Mouse (Mus musculus) neutrophil, adult 5-6 weeks (primary cell): ENCODE data around the gene Brd3os. TPM values are rescaled to one million over a fixed set of nuclear protein-coding genes. Genes with fewer than 3 reads are reported as not detected.

Experiments used
- ATAC-seq: fragments of 151-379, 151-347 bp; 2 replicates; pipeline ENCODE4 v1.8.0; 2017; ENCODE audit warnings: mild to moderate bottlenecking, moderate TSS enrichment; ENCODE audit not compliant: insufficient number of reproducible peaks, poor library complexity, low FRiP score, severe bottlenecking; ENCODE audit errors: extremely low read depth
- total RNA-seq: library from RNA; stranded (forward); fragments of 200-1000 nt; gene quantifications from 2 replicates; pipeline ENCODE4 v1.2.3, GENCODE M21; 2017

Brd3os gene
- 0.25 and 0.47 TPM in 2 replicates for total RNA-seq

DNA sequence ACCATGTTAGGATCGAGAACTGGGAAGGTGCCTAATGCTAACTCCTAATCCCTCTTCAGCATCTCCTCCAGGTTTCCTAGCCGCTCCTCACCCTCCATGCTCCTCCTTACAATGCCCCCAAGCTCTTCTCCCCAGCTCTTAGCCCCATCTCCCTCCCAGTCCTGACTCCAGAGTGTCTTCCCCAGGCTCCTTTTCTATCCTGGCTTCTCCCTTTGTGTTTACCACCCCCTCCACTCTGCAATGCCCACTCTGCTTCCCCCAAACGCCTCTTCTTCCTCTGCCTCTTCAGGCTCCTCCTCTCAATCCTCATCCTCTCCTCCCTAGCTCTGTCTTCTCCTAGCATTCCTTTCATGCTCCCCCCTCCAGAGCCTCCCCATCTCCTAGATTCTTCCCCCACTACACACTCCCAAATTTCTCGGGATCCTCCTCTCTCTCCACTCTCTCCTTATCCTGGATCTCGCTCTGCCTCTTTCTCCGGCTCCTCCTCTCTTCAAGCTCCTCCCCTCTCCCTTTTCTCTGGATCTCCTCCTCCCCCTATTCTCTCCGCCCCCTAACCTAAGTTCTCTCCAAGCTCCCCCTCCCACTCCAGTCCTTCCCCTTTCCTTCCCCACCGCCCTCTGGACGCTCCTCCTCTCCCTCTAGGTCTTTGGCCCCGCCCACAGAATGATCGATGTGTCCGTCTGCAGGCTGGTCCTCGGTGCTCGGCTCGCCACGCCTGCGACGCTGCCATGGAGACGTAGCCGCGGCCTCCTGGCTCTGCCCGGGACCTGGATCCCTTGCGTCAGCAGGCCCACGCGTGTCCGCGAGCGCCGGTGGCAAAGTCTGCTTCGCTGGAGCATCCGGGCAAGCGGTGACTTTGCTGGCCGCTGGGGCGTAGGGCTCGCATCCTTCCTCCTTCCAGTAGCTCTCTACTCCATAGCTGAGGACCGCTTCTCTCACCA lies at the start of gene Brd3os:
Gene Brd3os (plus strand): TSS at position 558 of the 941 bp plus-strand sequence.
- peak; percentile 88 for ATAC-seq

DNA sequence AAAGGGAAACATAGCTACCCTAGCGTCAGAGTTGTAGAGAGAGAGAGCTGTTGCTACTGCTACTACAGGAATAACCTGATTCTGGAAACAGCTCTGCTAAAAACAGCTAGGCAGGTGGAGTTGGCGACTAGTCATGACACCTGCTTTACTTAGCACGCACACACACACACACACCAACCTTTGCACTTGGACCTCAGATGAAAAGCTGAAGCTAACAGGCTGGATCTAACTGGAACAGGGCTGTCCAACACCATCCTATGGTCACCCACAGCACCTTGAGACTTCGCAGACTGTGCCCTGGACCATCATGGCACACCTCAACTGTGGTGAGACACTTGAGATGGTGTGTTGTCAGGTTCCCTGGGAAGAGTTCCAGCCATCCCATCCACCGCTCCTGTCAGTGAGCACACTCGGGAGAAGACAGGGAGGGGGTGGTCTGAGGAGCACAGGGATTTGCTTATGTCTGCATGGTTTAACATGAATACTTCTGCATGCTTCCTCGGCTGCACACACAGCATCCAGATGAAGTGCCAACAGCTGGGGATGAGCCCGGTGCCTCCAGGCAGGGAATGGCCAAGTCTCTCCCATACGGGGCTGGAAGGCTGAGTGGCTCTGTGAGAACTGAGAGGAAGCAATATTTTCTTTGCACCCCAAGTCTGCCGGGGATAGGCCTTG lies 47.8 kb upstream of the Brd3os start:
- no peak for ATAC-seq

DNA sequence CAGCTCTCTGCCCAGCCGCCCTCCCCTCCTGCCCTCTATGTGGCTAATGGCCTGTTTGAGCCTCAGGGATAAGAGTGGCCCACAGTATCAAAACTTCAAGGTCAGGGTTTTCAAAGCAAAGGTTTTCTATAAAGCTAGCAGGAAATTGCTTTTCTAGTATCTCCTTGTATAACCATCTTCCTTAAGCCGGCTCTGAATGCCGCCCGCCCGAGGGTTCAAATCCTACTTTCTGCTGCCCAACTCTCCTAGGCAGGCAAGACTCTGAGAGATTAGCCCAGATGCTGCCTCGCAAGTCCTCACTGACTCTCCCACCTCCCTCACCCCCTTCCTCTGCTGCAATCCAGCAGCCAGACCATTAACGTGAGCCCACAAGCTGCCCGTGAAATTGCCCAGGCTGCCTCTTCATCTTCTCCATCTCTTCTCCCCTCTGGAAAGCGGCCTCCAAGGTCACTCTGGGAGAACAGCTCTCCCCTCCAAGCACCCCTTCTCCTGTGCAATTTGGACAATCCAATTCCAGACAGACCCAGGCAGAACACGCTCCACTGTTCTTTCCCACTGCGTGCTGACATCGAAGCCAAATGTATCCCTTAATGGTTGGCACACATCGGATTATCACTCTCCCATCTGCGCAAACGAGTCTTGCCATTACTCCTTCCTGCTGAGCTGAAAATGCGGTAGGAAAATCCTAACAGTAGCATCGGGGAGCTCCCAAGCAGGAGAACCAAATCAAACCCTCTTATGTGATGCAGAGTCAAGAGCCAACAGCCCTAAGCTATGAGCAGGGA lies 45.3 kb upstream of the Brd3os start:
- ATAC-seq: no peak

DNA sequence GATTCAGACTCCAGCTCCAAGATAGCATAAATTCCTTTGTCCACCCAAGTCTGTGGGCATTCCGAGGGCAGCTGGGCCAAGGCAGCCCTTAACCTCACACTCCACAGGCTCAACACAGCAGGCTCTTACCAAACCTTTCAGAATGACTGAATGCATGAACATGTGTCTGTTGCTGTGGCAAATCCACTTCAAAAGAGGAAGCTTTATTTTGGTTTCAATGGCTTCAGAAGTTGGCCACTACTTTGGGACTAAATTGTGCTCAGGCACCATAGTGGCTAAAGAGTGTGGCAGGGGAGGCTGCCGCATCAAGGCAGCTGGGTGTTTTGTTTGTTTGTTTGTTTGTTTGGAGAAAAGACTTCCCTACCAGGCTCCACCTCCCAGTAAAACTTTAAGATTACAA lies 42.0 kb upstream of the Brd3os start:
- no peak for ATAC-seq

DNA sequence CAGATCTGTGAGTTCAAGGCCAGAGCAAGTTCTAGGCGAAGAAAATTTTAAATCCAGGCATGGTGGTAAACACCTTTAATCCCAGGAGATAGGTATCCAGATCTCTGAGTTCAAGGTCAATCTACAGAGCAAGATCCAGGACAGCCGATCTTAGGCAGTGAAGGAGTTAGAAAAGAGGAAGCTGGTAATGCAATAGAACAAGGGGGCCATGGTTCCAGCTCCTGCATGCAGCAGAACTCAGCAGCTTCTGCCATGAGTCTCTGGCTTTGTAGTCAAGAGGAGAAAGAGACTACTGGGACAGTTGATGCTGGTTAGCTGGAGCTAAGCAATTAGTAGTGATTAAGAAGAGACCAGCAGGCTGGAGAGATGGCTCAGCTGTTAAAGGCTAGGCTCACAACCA lies 40.6 kb upstream of the Brd3os start:
- no peak for ATAC-seq

DNA sequence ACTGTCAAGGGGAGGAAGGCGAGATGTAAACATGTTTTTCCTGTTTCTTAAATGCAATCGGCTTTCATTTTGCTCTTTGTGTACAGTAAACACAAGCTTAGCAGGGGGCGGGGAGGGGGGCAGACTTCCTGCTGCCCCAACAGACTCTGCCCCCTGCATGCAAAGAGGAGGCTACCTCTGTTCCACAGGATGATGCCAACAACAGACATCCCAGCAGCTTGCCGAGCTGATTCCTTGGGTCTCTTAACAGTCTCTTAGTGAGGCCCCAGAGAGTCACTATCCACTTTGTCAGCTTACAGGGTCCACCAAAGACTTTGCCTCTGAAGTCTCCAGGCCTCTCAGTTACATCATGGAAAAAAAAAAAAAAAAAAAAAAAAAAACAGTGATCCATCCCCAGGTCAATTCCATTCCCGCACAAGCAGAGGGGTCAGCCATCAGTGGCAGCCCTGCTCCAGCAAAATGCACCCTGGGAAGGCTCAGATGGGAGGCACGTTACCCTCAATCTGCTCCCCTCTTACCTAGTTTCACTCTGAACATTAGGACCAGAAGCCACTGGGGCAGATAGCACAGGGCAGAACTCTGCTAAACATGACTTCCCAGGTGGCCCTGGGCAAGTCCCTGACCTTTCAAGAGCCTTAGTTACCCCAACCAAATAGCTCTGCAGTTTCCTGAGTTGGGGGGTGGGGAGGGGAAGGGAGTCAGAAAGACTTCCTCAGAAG lies 37.6 kb upstream of the Brd3os start:
- ATAC-seq: no peak

DNA sequence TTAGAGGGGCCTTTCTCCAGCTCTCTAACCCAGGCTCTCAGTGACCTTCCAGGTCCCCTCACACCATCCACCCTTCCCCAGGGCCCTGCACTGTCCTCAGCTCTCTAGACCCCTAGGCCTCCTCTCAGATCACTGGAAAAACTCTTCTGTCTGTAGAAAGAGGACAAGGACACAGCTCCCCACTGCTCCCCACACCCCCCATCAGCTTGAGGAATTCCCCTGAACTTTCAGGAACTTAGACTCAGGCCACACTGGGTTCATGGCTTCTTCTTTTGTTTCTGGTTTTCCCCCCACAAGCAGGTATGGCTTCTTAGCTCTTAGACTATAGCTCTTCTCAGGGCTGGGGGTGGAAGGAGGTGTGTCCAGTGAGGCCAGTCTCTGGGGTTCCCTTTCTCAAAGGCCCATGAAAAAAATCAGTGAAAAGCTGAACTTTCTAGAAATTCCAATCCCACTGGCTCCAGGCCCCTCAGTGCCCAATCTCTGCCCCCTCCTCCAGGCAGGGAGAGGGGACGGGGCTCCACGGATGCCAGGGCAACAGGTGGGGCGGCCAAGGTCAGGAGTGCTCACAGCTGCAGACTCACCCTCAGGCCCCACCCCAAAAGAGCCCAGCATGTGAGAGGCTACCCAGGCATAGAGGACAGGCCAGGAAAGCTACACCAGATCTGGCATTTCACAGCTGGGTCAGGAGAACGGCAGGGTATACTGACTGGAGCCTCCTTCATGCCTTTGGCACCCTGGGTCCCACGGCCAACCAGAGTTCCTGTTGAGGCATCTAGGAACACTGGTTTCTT lies 36.8 kb upstream of the Brd3os start:
- ATAC-seq: peak; percentile 23

DNA sequence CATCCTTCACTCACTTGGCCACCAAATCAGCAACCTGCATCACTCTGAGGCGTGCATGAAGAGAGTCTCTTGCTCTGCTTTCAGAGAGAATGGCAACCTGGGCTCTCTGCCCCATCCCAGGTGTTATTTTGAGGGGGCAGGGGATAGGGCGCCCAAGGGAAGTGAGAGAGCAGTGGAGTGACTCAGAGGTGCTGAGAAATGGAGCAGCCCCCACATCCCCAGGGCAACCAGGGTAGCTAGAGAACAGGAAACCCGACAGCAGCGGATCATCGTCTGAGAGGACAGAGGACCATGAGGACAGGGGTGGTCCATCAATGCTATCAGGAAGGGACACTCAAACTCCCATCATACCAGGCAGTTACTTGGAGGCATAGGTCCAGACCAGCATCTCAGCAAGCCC lies 35.2 kb upstream of the Brd3os start:
- peak; percentile 36; the same call in 1 of the 2 replicates for ATAC-seq

DNA sequence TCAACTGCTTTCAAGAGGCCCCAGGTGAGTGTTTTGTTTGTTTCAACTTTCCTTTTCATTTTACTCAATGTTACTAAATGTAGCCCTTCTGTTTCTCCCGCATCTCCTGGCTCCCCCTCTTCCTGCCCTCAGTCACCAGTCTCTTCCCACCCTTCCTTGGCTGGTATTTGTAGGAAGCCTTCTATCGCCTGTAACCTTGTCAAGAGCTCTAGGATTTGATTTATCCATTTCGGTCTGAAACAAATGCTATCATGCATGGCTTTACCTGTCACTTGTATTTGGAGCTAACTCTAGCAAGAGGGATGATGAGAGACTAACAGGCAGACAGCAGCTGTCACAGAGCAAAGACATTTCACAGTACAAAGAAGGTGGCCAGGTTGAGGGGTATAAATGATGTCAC lies 33.9 kb upstream of the Brd3os start:
- ATAC-seq: no peak

DNA sequence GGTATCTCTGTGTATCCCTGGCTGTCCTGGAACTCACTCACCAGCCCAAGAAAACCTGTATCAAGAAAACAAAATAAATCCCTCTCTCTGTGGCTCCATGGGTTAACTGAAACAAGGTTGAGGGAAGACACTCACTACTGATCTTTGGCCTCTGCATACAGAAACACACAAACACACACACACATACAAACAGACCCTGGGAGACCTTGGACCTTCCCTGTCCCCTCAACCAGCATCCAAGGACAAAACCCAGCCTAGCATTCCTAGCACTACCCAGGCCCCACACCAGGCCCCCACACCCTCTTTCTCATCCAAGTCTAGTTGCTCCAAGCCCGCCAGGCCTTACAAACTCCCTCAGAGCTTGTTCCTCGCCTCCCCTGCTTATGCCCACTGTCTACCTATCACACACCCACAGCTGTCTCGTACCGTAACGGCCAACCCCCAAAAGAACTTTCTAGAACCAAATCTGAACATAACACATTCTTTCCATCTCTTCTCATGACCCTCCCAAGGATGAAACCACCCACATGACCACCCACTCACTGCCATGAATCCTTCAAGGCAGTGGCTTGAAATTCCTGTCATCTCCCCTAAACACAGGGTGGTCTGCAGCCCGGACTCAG lies 31.5 kb upstream of the Brd3os start:
- no peak for ATAC-seq

DNA sequence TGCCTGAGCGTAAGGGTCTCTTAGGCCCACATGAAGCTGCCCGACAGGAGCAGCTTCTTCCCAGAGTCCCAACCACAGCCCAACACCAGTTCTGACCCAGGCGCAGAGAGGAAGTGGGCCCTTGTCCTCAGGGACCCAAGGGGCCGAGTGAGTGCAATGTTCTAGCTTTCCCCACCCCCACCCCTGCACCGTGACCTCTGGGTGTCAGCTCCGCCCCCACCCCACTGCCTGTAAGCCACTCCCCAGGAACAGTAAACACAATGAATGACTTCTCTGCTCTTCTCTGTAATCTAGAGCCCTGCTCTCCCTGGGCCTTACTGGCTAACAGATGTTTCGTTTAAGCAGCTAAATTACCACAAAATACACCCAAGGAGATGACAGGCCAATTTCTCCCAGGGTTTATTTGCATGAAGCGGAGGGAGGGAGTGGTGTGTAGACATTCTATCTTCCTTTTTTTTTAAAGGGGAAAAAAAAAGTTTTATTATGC lies 30.4 kb upstream of the Brd3os start:
- peak; percentile 49 for ATAC-seq

DNA sequence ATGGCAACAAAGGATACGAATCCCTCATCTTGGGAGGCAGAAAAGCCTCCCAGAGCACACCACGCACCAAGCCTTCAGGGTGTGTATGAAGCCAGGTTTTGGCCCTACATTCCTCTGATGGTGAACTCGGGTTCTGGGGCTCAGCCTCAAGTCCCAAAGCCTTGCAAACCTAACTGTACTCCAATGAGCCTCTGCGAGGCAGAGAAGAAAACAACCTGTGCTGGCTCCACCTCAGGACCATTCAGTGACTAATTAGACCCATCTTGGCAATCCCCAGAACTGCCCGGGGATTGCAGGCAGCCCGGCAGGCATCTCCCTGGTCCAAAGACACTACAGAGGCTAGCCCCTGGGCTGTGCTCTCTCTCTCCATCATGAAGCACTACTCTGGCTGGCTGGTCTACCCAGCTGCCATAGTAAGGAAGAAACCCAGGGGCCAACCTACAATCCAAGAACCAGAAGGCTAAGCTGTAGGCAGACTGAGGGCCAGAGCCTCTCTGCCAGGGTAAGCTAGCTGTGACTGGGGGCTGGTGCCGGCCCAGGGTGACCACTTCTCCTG lies 29.8 kb upstream of the Brd3os start:
- no peak for ATAC-seq

DNA sequence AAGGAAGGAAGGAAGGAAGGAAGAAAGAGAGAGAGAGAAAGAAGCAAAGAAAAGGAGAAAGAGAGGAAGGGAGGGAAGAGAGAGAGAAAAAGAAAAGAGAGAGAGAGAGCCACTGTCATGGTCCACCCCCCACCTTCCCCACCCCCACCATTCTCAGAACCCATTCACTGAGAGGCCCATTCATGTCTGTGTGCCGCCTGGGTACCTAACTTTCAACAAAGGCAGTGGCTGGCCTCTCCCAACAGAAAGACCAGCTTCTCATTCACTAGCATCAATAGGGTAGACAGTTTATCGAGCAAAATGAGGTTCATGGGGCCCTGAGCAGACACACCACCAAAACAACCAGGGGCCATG lies 28.6 kb upstream of the Brd3os start:
- no peak for ATAC-seq

DNA sequence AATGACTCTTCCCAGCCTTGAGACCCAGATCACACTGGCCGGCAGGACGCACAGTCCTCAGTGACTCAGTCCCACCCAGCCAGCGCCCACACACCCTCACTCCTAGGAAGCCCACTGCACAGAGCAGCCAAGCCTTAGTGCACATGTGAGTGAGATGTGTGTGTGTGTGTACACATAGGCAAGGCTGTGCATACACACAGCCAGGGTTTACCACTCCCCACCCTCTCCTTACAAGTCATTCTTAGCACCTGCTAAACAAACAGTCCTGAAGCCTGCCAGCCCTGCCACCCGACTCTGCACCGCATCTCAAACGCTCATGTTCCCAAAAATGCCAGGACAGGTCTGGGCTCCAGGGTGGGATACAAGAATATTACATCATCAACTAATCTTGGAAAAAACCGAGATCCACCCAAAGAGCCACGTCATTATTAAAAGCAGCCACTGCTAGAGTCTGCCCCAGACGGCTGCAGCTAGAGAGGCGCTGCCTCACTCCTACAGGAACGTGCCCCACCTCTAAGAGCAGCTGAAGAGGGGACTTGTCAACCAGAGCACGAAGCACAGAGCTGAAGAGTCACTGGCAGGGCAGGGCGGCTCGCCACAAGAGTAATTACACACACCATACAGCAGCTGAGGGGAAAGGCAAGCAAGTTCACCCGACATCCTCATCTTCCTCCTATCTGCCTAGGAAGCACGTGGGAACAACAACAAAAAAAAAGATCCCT lies 28.0 kb upstream of the Brd3os start:
- ATAC-seq: no peak

DNA sequence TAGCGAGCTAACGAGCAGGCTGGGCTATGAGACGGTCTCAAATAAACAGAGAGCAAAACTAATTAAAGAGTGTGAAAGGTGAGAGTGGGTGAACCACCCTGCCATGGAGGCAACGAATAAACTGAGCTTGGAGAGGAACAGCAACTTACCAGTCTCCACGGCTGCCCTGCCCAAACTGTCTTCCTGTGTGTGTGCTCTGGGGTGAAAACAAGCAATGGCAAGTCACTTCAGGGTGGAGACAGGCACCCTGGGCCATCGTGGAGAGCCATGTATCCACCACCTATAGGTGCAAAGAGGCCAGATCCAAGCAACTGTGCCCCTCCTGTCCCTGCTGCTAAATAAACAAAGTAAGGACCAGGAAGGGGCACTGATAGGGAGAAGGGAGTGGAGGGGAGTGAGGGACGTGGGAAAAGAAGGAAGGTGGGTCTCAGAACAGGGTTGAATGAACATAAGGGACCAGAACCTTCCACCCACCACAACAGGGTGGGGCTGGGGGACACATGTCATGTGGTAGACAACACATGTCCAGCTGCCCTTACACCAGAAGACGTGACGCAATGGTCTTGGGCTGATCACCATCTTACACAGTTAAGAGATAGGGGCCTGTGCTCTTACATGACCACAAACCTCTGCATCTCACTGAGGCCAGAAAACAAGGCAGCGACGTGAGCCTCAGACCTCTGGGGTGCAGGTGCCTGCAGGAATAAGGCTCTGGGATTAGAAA lies 26.9 kb upstream of the Brd3os start:
- ATAC-seq: peak; percentile 20; the same call in 1 of the 2 replicates

DNA sequence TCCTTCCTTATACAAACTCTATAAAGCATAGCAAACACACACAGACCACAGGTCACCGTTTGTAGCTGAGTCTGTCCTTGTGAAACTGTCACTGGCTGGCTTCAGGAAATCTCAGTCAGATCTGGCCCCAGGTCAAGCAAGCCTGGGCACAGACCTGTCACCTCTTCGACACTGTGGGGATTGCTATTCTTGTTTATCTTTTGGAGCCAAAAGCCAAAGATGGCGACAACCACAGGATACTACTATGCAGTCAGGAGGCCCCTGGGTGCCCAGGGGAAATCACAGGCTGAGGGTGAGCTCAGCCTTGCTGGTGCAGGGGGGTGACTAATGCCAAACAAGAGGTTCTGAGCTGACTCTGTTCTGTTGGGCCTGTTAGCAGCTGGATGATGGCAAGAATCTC lies 25.7 kb upstream of the Brd3os start:
- ATAC-seq: no peak
